Mouse (Mus musculus) gastrocnemius, postnatal 36 days (tissue): ENCODE data around the gene Ak2. TPM values are rescaled to one million over a fixed set of nuclear protein-coding genes. Genes with fewer than 3 reads are reported as not detected.

Experiments used
- DNase-seq, 2 experiments: peaks; one replicate each; pipeline ENCODE4 v3.0.0; 2022
- intact Hi-C: fragments of 180-260 bp; cut with DNase I; formaldehyde crosslinking; loops from one replicate; pipeline ENCODE4 v1.15.1; 2025
- total RNA-seq, 2 experiments: library from RNA; stranded (reverse); gene quantifications; 2 replicates each; pipeline ENCODE4 v1.2.3; 2021

The Ak2 gene
- total RNA-seq, 2 experiments from 2014 or later = 28.1 to 34.1 TPM

DNA sequence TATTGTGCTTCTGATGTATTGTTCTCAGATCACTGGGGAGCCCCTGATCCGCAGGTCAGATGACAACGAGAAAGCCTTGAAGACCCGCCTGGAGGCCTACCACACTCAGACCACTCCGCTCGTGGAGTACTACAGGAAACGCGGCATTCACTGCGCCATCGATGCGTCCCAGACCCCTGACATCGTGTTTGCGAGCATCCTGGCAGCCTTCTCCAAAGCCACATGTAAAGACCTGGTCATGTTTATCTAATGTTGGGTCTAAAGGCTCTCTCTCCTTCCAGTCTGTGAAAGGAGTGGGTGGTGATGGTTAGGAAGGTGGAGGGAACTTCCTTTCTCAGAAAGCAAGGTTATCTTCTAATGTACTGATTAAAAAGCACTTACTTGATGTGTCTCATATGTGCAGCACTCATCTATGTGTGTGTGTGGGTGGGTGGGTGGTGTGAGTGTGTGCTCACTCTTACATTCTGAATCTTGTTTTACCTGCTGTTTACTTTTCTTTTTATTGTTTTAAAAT is 16.3 kb downstream of the Ak2 start:
- intact Hi-C loops = no loop called here
- no peak for DNase-seq

DNA sequence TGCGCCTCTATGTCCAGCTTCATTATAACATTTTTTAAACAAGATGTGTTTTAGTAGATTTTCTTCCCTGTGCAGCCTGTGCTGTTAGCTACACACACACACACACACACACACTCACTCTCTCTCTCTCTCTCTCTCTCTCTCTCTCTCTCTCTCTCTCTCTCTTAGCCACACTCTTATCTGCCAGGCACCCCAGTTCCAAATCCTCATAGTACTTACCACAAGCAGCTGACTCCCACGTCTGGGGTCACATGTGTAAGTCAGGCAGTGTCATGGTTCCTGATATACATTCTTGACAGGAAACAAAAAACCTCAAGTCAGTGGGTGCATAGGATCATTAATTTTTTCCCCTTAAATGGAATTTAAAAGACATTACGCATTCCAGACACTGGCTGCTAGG is 16.9 kb downstream of the Ak2 start:
- DNase-seq = no peak
- intact Hi-C loops = no loop called here

GRCm38 (mm10) chr4:129009521-129009920 is 17.8 kb downstream of the Ak2 start:
- intact Hi-C loops = no loop called here
- DNase-seq = no peak

DNA sequence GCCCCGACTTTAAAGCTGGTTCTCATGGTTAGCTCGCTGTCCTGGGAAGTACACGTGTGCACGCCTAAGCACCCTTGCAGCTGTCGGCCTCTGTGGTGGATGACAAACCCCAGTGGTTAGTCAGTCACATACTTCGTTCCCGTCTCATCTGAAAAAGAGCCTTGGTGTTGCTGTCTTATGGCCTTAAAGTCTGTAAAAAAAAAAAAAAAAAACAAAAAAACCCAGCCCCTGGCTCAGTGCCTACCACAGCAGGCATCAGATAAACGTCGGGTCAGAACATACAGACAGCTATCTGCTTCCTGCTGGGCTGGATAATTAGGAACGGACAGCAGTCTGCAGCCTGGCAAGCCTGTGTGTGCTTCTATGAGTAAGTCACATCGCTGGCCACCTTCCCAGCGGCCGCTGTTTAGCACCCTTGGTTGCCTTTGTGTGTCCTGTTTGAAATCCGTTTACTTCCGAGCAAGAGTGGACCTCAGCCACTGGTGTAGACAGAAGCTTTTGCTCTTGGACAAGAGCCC is 19.9 kb downstream of the Ak2 start:
- peak; percentile 38 to 40 for DNase-seq
- intact Hi-C loops = no loop called here

GRCm38 (mm10) chr4:129013151-129013864 is 21.6 kb downstream of the Ak2 start:
- intact Hi-C loops = no loop called here
- no peak for DNase-seq

DNA sequence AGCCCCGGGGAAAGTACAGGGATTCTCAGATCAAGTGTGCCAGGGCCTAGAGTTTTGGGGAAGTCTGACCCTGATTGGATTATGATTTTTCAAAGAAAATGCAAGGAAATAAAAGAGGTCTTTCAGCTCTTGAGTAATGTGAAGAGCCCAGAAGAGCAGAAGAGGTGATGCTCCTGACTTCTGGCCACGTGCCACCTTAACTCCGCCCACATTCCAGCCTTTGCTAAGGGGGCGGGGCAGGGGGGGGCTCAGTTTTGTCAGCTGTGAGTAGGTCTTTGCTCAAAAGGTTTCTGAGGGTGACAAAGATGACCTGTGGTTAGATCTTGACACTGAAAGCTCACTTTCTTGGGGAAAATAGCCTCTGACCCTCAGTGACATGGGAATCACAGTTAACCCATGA is 24.6 kb downstream of the Ak2 start:
- intact Hi-C loops = no loop called here

DNA sequence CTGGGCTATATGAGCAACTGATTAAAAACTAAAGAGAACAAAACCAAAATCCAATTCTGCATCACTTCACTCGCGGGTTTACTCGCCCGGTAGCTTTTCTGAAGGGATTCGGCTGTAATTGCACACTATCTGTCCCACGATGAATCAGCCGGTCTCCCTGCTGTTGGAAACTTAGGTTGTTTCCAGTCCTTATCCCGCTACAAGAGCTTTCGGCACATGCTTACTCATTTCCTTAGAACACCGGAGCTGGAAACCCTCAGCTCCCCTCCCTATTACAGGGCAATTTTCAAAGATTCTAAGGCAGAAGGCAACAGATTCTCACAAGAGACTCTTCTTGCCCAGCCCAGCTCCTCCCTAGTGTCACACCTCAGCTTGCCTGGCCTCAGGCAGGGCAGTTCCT is 25.4 kb downstream of the Ak2 start:
- DNase-seq = no peak
- intact Hi-C loops = no loop called here

More for the DNA sequence above, 24.6 kb downstream of the Ak2 start:
- no peak for DNase-seq

DNA sequence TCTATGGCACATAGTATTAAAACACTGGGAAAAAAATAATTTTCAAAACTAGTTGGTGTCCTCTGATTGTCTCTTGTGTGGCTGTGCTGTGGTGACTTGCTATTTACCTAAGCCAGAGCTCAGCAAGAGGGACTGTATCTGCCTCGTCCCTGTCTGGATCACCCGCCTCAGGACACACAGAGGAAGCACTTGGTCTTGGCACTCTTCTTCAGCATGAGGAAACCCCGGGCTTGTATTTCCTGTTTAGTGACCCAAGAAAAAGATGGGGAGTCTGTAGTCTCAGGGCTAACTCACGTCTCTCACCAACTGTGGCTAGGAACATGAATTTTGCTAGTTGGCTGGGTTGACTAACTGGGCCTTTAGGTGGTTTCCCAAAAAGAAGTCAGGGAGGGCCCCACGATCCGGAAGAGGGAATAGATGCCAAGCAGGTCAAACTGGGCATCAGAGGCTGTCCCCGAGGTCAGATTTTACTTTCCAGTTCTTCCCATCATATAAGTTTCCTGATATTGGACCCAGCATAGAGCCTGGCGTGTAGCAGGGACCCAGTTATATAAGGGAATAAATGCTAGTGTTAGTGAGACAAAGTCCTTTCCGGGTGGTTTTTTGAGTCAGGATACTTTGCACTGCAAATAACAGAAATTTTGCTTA is 27.2 kb downstream of the Ak2 start:
- intact Hi-C loops = no loop called here
- DNase-seq = no peak

GRCm38 (mm10) chr4:129019788-129020187 is 28.0 kb downstream of the Ak2 start:
- no peak for DNase-seq
- intact Hi-C loops = no loop called here

GRCm38 (mm10) chr4:129020454-129020853 is 28.7 kb downstream of the Ak2 start:
- intact Hi-C loops = no loop called here
- peak; percentile 94 to 95 for DNase-seq

GRCm38 (mm10) chr4:129021426-129021825 is 29.7 kb downstream of the Ak2 start:
- no peak for DNase-seq
- intact Hi-C loops = no loop called here

DNA sequence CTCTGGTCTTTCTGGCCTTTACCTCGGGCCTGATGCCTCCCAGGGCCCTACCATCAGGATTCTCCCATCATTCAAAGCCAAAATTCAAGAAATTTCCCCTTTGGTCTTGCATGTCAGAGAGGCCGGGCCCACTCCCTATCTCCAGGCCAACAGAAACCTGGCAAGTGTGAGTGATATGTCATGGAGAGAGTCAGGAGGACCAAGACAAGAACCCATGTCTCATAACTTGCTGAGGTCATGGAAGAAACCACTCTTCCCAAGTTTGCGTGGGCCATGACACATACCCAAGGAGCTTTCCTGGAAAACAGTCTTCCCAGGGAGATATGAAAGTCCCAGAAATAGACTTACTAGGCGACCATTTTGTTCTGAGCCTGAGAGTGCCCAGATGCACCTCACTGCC is 30.1 kb downstream of the Ak2 start:
- intact Hi-C loops = no loop called here
- DNase-seq = no peak

- no peak for DNase-seq
- intact Hi-C loops = no loop called here
Observed at GRCm38 (mm10) chr4:129023884-129024283, 32.1 kb downstream of the Ak2 start.

GRCm38 (mm10) chr4:129024775-129025174 is 33.0 kb downstream of the Ak2 start:
- intact Hi-C loops = no loop called here
- DNase-seq = no peak

- intact Hi-C loops = no loop called here
- DNase-seq = no peak
Observed at GRCm38 (mm10) chr4:129025707-129026106, 33.9 kb downstream of the Ak2 start.

DNA sequence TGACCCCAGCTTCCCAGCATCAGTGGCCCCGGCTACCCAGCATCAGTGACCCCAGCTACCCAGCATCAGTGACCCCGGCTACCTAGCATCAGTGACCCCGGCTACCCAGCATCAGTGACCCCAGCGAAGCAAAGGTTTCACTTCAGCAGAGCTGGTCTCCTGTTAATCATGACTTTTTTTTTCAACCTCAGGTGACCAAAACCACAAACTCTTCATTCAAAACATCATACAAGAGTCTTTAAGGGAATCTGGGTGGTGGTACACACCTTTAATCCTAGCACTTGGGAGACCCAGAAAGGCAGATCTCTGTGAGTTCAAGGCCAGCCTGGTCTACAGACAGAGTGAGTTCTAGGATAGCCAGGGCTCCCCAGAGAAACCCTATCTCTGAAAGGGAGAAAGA is 39.0 kb downstream of the Ak2 start:
- intact Hi-C loops = no loop called here
- DNase-seq = no peak

- no peak for DNase-seq
- intact Hi-C loops = no loop called here
Observed at GRCm38 (mm10) chr4:129031408-129031965, 39.7 kb downstream of the Ak2 start.

DNA sequence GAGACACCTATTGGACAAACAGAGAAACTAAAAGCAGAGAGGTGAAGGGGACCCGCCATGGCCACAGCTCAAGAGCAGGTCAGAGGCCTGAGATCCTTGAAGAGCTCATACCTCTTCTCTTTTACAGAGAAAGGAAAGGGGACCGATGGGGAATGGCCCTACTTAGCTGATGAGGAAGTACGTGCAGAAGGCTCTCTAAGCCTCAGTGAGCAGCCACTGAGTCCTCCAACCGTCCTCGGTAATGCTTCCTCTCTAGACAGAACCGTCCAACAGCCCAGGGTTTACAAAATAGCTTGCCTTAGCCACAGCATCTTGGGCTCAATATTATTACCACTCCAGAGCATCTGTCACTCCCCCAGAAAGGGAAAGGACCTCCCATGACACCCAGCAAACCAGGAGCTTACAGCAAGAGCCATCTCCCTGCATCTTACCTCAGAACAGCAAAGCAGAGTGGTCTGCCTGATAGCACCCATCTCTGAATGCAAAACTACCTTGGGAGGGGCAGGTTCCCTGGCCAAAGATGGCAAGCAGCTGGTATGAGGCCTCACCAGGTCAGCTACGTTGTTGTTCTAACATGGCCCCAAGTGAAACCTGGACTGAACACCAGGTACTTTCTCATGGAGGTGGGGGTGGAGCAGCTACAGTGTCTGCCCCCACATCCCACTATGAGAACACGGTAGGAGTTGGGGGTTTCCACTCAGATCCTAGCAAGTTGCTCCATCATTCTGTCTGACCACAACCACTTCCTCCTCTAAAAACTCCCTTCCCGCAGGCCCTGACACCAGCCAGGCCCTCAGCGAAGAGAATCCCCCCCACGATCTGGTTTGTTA is 40.6 kb downstream of the Ak2 start:
- DNase-seq = no peak
- intact Hi-C loops = no loop called here

- intact Hi-C loops = no loop called here
- peak; percentile 55 to 56 for DNase-seq
Observed at GRCm38 (mm10) chr4:129032963-129033951, 41.5 kb downstream of the Ak2 start.

- DNase-seq = no peak
- intact Hi-C loops = no loop called here
Observed at GRCm38 (mm10) chr4:129034224-129034623, 42.5 kb downstream of the Ak2 start.
